Mouse (Mus musculus) kidney, embryonic 15.5 days (tissue): ENCODE measurements around the gene Ccdc57. TPM values are rescaled to one million over a fixed set of nuclear protein-coding genes. Genes with fewer than 3 reads are reported as not detected.

ENCODE experiments used
- ATAC-seq: fragments of 200-750 bp; cut with Nextera tagmentation; replicated peaks from 2 replicates; pipeline ENCODE4 v1.8.0; 2017; ENCODE audit warnings: moderate TSS enrichment; ENCODE audit not compliant: low FRiP score
- H3K27ac ChIP-seq: fragments of 300-500 bp; sonication (generic); 2 replicates; pipeline ENCODE4 v1.5.1; 2015; ENCODE audit warnings: mild to moderate bottlenecking, inconsistent platforms
- H3K27me3 ChIP-seq: fragments of 300-500 bp; sonication (generic); 2 replicates; pipeline ENCODE4 v1.6.1; 2015; ENCODE audit warnings: inconsistent platforms
- H3K36me3 ChIP-seq: fragments of 300-500 bp; sonication (generic); 2 replicates; pipeline ENCODE4 v1.6.1; 2015; ENCODE audit warnings: inconsistent platforms
- H3K4me1 ChIP-seq: fragments of 300-500 bp; sonication (generic); 2 replicates; pipeline ENCODE4 v1.6.1; 2015; ENCODE audit warnings: inconsistent platforms
- H3K4me2 ChIP-seq: fragments of 300-500 bp; sonication (generic); 2 replicates; pipeline ENCODE4 v1.6.1; 2015; ENCODE audit warnings: moderate library complexity, mild to moderate bottlenecking, inconsistent platforms
- H3K4me3 ChIP-seq: fragments of 300-500 bp; sonication (generic); replicated peaks from 2 replicates; pipeline ENCODE4 v1.5.1; 2015; ENCODE audit warnings: mild to moderate bottlenecking, inconsistent platforms
- H3K9ac ChIP-seq: fragments of 300-500 bp; sonication (generic); 2 replicates; pipeline ENCODE4 v1.6.1; 2015; ENCODE audit warnings: mild to moderate bottlenecking, inconsistent platforms
- H3K9me3 ChIP-seq: fragments of 300-500 bp; sonication (generic); replicated peaks from 2 replicates; pipeline ENCODE4 v1.6.1; 2016; ENCODE audit warnings: inconsistent platforms
- WGBS: fragments of 180-500 bp; shearing (Covaris S2); methylation state at CpG from one replicate; pipeline ENCODE4 v1.1.7; 2015; ENCODE audit warnings: mixed read lengths; 5-methylcytosine and 5-hydroxymethylcytosine counted together
- polyA plus RNA-seq: library from polyadenylated mRNA; unstranded; fragments of >200 nt; fragmentation: Nextera tagmentation; extraction: Ambion mirVana; gene quantifications from 2 replicates; pipeline ENCODE4 v1.2.1, GENCODE M21; 2015

Gene Ccdc57
- polyA plus RNA-seq, 1 experiment from 2014 or later = 8.4 TPM

DNA sequence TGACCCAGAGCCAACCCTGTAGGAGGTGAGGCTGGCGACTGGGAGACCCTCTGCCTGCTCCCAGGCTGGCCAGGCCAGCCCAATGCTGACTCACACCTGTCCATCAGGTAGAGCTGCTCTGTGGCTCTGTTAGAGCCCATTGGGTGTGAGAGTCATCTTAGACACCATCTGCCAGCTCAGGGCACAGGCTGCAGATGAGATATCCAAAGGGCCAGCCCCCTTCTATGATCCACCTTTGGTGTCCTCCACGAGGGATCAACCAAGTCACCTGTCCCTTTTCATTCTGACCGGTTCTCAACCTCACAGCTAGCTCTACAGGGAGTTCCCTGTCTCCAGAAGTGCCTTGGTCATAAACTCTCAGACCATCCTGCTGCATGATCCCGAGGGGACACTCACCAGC is 110.4 kb downstream of the Ccdc57 start:
- Histone ChIP-seq H3K27me3 (no peaks in the 10 kb centered on the region), H3K9ac (peak overlapping the region; percentile 85), H3K36me3 (peaks cover 51% of the 10 kb centered on the region), H3K27ac (no peak overlapping the region), H3K4me3 (peak overlapping the region; percentile 76), H3K4me1 (peaks cover 36% of the 10 kb centered on the region), H3K9me3 (no peaks in the 10 kb centered on the region), H3K4me2 (peak overlapping the region; percentile 72)
- 47% methylated on average over 4 of the region's 4 CpGs for WGBS
- no peak for ATAC-seq

DNA sequence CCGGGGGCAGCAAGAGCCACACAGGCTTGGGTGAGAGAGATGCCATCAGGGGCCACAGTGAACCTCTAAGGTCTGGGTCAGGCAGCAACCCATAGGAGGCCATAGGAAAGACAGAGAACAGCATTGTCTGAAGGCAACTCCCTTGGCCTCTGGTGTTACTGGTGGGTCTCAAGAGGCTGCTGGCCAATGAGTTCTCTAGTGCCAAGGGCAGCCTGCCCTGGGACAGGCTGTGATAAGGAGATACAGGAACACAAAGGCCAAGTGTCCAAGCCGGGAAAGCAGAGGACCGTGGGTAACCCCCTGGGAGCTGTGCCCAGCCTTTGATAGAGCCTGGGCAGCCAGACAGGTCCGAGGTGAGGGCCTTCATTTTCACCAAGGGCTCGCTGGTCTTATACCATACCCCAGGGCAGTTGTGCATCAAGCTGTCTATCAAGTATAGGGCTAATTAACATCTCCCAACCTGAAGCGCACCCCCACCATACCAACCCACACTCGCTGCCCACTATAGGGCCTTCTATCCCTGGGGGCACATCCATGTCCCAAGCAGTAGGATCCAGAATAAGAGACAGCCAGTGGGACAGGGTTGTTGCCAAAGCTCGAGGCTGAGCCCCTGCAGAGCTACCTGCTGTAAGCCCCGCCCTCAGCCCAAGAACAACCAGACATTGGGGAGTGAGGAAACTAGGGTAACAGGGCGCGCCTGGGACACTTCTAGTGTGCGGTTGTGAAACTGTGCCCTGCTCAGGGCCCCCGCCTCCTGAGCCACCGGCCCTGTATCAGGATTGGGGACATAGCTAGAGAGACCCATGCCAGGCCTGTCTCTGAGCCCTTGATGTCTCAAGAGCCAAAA is 111.4 kb downstream of the Ccdc57 start:
- H3K4me3 ChIP-seq = peak overlapping the region; percentile 76

DNA sequence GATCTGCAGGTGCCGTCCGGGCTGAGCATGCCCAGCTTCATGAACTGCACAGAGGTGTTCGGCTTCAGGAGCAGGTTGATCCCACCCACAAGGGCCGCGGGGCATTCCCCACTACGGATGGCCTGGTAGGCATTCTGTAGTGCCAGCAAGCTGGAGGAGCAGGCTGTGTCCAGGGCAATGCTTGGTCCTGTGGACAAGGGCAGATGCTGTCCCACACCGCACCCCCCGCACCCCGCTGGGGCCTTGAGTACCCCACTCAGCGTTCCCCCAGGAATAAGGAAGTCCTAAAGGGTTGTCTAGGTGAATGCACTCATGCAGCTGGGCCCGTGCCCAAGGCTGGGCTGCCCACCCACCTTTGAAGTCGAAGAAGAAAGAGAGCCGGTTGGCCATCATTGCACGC is 112.1 kb downstream of the Ccdc57 start:
- Histone ChIP-seq H3K27ac (no peak overlapping the region), H3K4me3 (no peak overlapping the region), H3K27me3 (no peaks in the 10 kb centered on the region), H3K36me3 (peaks cover 68% of the 10 kb centered on the region), H3K4me1 (peaks cover 33% of the 10 kb centered on the region), H3K9ac (no peak overlapping the region), H3K4me2 (no peak overlapping the region), H3K9me3 (no peaks in the 10 kb centered on the region)
- no peak for ATAC-seq
- WGBS = 90% methylated on average over 14 of the region's 14 CpGs

More for the DNA sequence above, 111.4 kb downstream of the Ccdc57 start:
- 82% methylated on average over 14 of the region's 14 CpGs for WGBS
- peaks cover 36% of the 10 kb centered on the region for H3K4me1 ChIP-seq
- H3K4me2 ChIP-seq = peak overlapping the region; percentile 72
- no peaks in the 10 kb centered on the region for H3K9me3 ChIP-seq
- ATAC-seq = no peak
- H3K9ac ChIP-seq = peak overlapping the region; percentile 85; the same call in 1 of the 2 replicates
- no peak overlapping the region for H3K27ac ChIP-seq
- no peaks in the 10 kb centered on the region for H3K27me3 ChIP-seq
- H3K36me3 ChIP-seq = peaks cover 61% of the 10 kb centered on the region

DNA sequence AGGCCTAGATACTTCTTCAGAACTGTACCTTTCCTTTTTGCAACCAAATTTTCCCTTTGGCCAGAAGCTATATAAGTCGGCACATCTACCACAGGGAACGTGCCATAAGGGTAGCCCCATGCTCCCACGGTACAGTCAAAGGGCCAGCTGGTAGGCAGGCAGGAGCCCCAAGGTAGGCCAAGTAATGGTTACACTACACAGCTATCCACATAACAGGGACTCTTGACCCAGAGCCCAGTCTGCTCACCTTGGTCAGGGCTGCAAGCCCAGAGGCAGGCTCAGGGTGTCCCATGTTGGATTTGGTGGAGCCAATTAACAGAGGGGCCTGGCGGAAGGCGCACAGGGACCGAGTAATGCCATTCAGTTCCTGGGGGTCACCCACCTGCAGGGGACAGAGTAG is 113.1 kb downstream of the Ccdc57 start:
- Histone ChIP-seq H3K27me3 (no peaks in the 10 kb centered on the region), H3K9ac (no peak overlapping the region), H3K9me3 (no peaks in the 10 kb centered on the region), H3K36me3 (peaks cover 78% of the 10 kb centered on the region), H3K4me2 (no peak overlapping the region), H3K27ac (no peak overlapping the region), H3K4me3 (no peak overlapping the region), H3K4me1 (peaks cover 24% of the 10 kb centered on the region)
- 96% methylated on average over 6 of the region's 6 CpGs for WGBS
- no peak for ATAC-seq

DNA sequence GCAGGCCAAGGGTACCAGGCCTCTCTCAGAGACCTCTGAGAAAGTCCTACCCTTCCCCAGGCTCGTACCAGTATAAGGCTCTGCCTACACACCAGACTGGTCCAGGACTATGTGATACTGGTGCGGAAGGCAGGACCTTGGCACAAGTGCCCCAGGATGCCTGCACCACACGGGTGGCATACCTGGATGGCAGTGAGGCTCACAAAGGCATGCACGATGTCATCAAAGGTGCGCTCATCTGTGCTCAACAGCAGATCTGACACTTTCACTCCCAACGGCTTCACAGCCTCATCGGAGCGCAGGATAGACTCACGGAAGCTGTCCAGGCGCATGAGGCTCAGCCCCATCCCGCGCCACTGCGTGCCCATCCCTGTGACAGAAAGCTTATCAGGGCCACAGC is 114.4 kb downstream of the Ccdc57 start:
- no peak for ATAC-seq
- H3K27me3 ChIP-seq = no peaks in the 10 kb centered on the region
- peaks cover 24% of the 10 kb centered on the region for H3K4me1 ChIP-seq
- no peaks in the 10 kb centered on the region for H3K9me3 ChIP-seq
- no peak overlapping the region for H3K4me3 ChIP-seq
- no peak overlapping the region for H3K27ac ChIP-seq
- no peak overlapping the region for H3K4me2 ChIP-seq
- peaks cover 91% of the 10 kb centered on the region for H3K36me3 ChIP-seq
- H3K9ac ChIP-seq = no peak overlapping the region
- WGBS = 95% methylated on average over 13 of the region's 13 CpGs

DNA sequence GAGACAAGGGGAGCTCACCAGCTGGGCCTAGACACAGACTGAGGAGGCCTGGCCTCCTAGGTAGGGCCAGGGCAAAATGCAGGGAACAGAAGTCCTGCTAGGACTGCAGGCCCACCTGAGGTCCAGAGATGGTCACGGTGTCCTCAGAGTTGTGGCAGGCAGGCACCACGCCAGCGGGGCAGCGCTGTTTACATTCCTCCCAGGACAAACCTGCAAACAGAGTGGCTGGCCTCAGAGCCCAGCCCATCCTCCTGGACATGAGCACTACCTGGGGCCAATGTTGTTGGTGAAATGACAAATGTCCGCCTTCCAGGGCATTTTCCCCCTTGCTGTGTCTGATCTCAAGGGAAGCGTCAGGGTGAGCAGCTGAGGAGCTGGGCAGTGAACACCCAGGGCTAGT is 115.3 kb downstream of the Ccdc57 start:
- Histone ChIP-seq H3K4me3 (no peak overlapping the region), H3K36me3 (peaks cover 100% of the 10 kb centered on the region), H3K9ac (no peak overlapping the region), H3K4me1 (peaks cover 16% of the 10 kb centered on the region), H3K9me3 (no peaks in the 10 kb centered on the region), H3K27ac (no peak overlapping the region), H3K4me2 (no peak overlapping the region), H3K27me3 (no peaks in the 10 kb centered on the region)
- ATAC-seq = no peak
- 94% methylated on average over 6 of the region's 6 CpGs for WGBS

DNA sequence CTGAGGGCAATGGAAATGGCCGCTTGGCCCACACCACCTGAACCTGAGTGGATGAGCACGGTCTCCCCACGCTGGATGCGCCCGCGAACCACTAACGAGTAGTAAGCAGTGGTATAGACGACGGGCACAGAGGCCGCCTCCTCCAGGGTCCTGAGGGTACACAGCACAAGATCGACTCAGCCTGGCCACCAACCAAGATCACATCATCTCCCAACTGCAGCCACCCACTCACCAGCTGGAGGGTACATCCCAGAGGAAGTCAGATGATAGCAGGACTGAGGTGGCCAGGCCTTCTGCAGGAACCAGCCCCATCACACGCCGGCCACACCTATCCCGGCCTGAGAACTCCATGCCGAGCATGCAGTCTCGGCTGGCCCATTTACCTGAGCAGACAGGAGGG is 120.6 kb downstream of the Ccdc57 start:
- Histone ChIP-seq H3K27me3 (no peaks in the 10 kb centered on the region), H3K4me2 (no peak overlapping the region), H3K9me3 (no peaks in the 10 kb centered on the region), H3K9ac (no peak overlapping the region), H3K27ac (no peak overlapping the region), H3K4me1 (no peaks in the 10 kb centered on the region), H3K4me3 (no peak overlapping the region), H3K36me3 (peaks cover 100% of the 10 kb centered on the region)
- ATAC-seq = no peak
- 95% methylated on average over 16 of the region's 16 CpGs for WGBS

DNA sequence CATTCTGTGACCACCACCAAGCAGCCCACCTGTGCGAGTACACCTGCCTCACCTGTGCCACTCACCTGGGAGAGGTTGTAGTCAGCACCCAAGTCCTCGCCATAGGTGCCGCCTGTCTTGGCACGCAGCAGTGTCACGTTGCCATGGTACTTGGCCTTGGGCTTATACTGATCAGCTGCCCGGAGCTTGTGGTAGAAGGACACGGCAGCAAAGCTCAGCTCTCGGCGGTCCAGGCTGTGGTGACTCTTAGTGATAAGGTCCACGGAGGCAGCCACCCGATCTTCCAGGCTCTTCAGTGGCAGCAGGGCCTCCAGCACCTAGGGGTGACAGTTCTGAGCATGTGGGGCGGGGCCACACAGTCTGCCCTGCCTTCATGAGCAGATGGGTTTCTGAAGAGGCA is 124.7 kb downstream of the Ccdc57 start:
- H3K27ac ChIP-seq = no peak overlapping the region
- WGBS = 96% methylated on average over 12 of the region's 12 CpGs
- H3K27me3 ChIP-seq = no peaks in the 10 kb centered on the region
- H3K4me3 ChIP-seq = no peak overlapping the region
- no peak for ATAC-seq
- peaks cover 84% of the 10 kb centered on the region for H3K36me3 ChIP-seq
- no peak overlapping the region for H3K4me2 ChIP-seq
- no peaks in the 10 kb centered on the region for H3K9me3 ChIP-seq
- no peak overlapping the region for H3K9ac ChIP-seq
- no peaks in the 10 kb centered on the region for H3K4me1 ChIP-seq

DNA sequence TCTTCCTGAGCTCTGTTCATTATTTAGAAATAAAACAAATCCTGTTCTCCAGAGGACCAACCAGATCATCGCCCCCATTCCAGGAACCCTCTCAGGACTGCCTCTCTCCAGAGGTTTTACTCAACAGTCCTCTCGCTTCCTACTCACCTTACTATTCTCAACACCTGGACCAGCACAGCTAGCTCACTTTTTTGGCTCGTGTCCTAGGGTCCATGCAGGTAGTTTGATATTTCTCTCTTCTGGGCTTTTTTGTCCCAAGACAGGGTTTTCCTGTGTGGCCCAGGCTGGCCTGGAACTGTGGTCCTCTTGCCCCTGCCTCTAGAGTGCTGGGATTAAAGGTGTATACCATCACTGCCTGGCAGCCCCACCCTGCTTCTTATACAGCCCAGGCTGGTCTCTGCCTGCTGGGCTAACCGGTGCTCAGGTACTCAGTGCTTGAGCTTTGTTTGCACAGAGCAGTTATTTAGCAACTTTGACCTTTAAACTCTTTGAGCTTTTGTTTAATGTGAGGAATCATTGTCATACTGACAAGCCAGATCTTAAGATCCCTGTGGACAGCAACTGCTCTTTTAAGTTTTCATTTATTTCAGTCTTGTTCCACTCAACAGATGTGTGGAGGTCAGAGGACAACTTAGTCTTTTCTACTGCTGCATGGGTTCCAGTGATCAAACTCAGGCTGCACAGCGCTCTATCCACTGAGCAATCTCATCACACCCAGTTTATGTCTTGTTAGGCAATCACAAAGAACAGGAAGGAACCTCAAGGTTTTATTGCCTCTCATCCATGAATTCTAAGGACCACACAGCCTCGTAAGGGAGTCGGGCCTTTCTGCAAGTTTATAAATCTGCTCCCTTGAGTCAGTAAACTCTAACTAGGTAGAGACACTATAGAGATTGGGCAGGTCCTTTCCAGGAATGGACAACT is 127.0 kb downstream of the Ccdc57 start:
- ATAC-seq = no peak
- 77% methylated on average over 7 of the region's 7 CpGs for WGBS
- H3K27me3 ChIP-seq = no peaks in the 10 kb centered on the region
- peaks cover under 1% of the 10 kb centered on the region; the same call in 1 of the 2 replicates for H3K4me1 ChIP-seq
- H3K9ac ChIP-seq = no peak overlapping the region
- H3K27ac ChIP-seq = no peak overlapping the region
- peaks cover 60% of the 10 kb centered on the region for H3K36me3 ChIP-seq
- H3K4me2 ChIP-seq = no peak overlapping the region
- no peak overlapping the region for H3K4me3 ChIP-seq
- no peaks in the 10 kb centered on the region for H3K9me3 ChIP-seq

DNA sequence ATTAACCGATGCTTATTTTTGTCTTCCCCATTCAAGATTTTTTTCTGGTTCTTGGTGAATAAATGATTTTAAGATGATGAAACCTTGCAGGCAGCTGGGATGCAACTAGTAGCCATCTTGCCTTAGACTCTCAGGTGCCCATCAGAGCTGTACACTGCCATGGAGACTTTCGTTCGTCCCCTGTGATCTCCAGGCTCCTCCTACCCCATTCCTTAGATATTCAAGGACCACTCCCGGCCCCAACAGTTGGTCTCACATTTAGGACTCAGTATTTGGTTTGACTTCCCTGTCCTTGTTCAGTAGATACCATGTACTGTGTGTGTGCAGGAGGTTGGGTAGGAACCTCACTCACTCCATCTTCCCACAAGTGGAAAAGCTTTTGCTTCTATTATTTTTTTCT is 127.9 kb downstream of the Ccdc57 start:
- no peak overlapping the region for H3K4me2 ChIP-seq
- H3K4me1 ChIP-seq = peaks cover 9% of the 10 kb centered on the region
- WGBS = 80% methylated on average over 4 of the region's 4 CpGs

DNA sequence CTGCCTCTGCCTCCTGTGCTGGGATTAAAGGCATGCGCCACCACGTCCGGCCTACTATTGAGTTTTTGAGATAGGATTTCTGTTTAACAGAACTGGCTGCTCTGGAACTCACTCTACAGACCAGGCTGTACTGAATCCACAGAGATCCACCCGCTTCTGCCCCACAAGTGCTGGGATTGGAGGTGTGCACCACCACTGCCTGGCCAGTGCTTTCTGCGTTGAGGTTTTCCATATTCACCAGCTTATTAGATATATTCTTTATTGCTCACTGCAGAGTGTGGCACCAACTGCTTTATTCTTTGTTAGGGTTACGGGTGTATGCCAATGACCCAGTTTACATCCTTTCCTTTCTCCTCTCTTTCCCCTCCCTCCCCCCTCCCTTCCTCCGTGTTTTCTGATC is 128.4 kb downstream of the Ccdc57 start:
- no peaks in the 10 kb centered on the region for H3K27me3 ChIP-seq
- no peaks in the 10 kb centered on the region for H3K9me3 ChIP-seq
- H3K4me1 ChIP-seq = peaks cover 10% of the 10 kb centered on the region
- H3K4me2 ChIP-seq = no peak overlapping the region
- 77% methylated on average over 7 of the region's 7 CpGs for WGBS
- no peak for ATAC-seq
- H3K4me3 ChIP-seq = no peak overlapping the region
- no peak overlapping the region for H3K27ac ChIP-seq
- no peak overlapping the region for H3K9ac ChIP-seq
- peaks cover 46% of the 10 kb centered on the region for H3K36me3 ChIP-seq

More for the DNA sequence above, 127.9 kb downstream of the Ccdc57 start:
- Histone ChIP-seq H3K9ac (no peak overlapping the region), H3K4me3 (no peak overlapping the region), H3K36me3 (peaks cover 51% of the 10 kb centered on the region), H3K27ac (no peak overlapping the region), H3K9me3 (no peaks in the 10 kb centered on the region), H3K27me3 (no peaks in the 10 kb centered on the region)
- ATAC-seq = no peak
